Mouse (Mus musculus) heart, embryonic 10.5 days (tissue): ENCODE data around the gene Senp7. TPM values are rescaled to one million over a fixed set of nuclear protein-coding genes. Genes with fewer than 3 reads are reported as not detected.
"Not testable (repeated sequence)": the region's sequence is repeated elsewhere in the genome, so short reads cannot be mapped to it uniquely, and the experiment has no call there.

Experiments used
- DNase-seq: peaks from one replicate; pipeline ENCODE4 v3.0.0-alpha.2; 2017; ENCODE audit warnings: low spot score
- H3K27ac ChIP-seq: fragments of 300-500 bp; sonication (generic); 2 replicates; pipeline ENCODE4 v1.5.1; 2016; ENCODE audit warnings: mild to moderate bottlenecking
- H3K27me3 ChIP-seq: fragments of 300-500 bp; sonication (generic); 2 replicates; pipeline ENCODE4 v1.6.1; 2016; ENCODE audit warnings: mild to moderate bottlenecking; ENCODE audit not compliant: poor library complexity, insufficient read depth, severe bottlenecking
- H3K36me3 ChIP-seq: fragments of 300-500 bp; sonication (generic); 2 replicates; pipeline ENCODE4 v1.6.1; 2016; ENCODE audit warnings: mild to moderate bottlenecking, moderate library complexity
- H3K4me1 ChIP-seq: fragments of 300-500 bp; sonication (generic); 2 replicates; pipeline ENCODE4 v1.6.1; 2016; ENCODE audit warnings: mild to moderate bottlenecking
- H3K4me3 ChIP-seq: fragments of 300-500 bp; sonication (generic); 2 replicates; pipeline ENCODE4 v1.5.1; 2016; ENCODE audit warnings: mild to moderate bottlenecking, moderate library complexity
- H3K9me3 ChIP-seq: fragments of 300-500 bp; sonication (generic); 2 replicates; pipeline ENCODE4 v1.6.1; 2016; ENCODE audit warnings: mild to moderate bottlenecking, moderate library complexity
- WGBS: fragments of 180-500 bp; shearing (Covaris S2); methylation state at CpG from one replicate; pipeline ENCODE4 v1.1.7; 2016; 5-methylcytosine and 5-hydroxymethylcytosine counted together
- polyA plus RNA-seq: library from polyadenylated mRNA; unstranded; fragments of >200 nt; fragmentation: Nextera tagmentation; extraction: Ambion mirVana; gene quantifications from 2 replicates; pipeline ENCODE4 v1.2.1, GENCODE M21; 2016

The Senp7 gene
- polyA plus RNA-seq, 1 experiment from 2014 or later, result 23.3 TPM

DNA sequence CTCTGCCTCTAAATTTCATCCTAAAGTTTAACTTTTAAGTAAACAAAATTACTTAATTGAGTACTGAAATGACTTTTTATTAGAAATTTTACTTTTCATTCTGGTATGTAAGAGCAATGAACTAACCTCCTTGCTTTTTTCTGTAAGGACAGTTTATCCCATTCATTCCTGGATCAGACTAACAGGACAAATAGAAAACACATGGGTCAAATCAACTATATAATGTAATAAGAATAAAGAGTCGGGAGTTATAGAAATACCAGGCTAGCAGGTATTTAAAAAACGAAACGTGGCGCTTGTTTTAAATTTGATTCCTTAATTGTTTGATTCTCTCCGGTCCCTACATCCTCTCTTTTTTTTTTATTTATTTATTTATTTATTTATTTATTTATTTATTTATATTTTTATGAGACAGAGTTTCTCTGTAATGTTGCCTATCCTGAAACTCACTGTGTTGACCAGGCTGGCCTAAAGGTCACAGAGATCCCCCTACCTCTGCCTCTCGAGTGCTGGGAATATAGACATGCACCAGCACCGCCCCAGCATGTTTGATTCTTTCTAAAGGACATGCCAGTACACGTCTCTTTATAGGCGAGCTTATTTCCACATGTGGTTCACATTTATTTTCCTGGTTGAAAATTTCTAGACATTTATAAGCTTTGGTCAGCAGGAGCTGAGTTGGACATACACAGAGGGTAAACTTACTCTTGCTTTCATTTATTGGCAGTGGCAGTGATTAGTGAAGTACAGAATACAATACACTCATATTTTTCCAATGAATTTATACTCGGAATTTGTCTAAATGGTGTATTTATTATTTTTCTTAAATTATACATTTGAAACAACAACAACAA lies 69.4 kb downstream of the Senp7 start:
- no peaks in the 10 kb centered on the region for H3K27me3 ChIP-seq
- no peak overlapping the region for H3K4me3 ChIP-seq
- H3K27ac ChIP-seq, result no peak overlapping the region
- 89% methylated on average over 10 of the region's 10 CpGs for WGBS
- H3K36me3 ChIP-seq, result peaks cover 33% of the 10 kb centered on the region
- H3K9me3 ChIP-seq, result no peaks in the 10 kb centered on the region
- DNase-seq, result no peak
- no peaks in the 10 kb centered on the region for H3K4me1 ChIP-seq

GRCm38 (mm10) chr16:56122517-56122916 lies 74.4 kb downstream of the Senp7 start:
- no peak for DNase-seq
- WGBS, result 83% methylated on average over 5 of the region's 5 CpGs
- no peak overlapping the region for H3K4me3 ChIP-seq
- H3K9me3 ChIP-seq, result no peaks in the 10 kb centered on the region
- H3K27ac ChIP-seq, result no peak overlapping the region
- no peaks in the 10 kb centered on the region for H3K4me1 ChIP-seq
- no peaks in the 10 kb centered on the region for H3K27me3 ChIP-seq
- H3K36me3 ChIP-seq, result peaks cover 28% of the 10 kb centered on the region

GRCm38 (mm10) chr16:56124045-56124444 lies 75.9 kb downstream of the Senp7 start:
- peaks cover 41% of the 10 kb centered on the region for H3K36me3 ChIP-seq
- H3K27ac ChIP-seq, result no peak overlapping the region
- no peak for DNase-seq
- H3K9me3 ChIP-seq, result no peaks in the 10 kb centered on the region
- H3K4me1 ChIP-seq, result no peaks in the 10 kb centered on the region
- no peaks in the 10 kb centered on the region for H3K27me3 ChIP-seq
- 85% methylated on average over 3 of the region's 3 CpGs for WGBS
- H3K4me3 ChIP-seq, result no peak overlapping the region

- Histone ChIP-seq H3K4me3 (no peak overlapping the region), H3K27ac (no peak overlapping the region), H3K9me3 (no peaks in the 10 kb centered on the region), H3K4me1 (no peaks in the 10 kb centered on the region), H3K27me3 (no peaks in the 10 kb centered on the region), H3K36me3 (peaks cover 22% of the 10 kb centered on the region)
- DNase-seq, result no peak
- 48% methylated on average over 3 of the region's 3 CpGs for WGBS
Observed at GRCm38 (mm10) chr16:56131666-56132065, 83.5 kb downstream of the Senp7 start.

- H3K27ac ChIP-seq, result no peak overlapping the region
- H3K27me3 ChIP-seq, result no peaks in the 10 kb centered on the region
- DNase-seq, result no peak
- H3K9me3 ChIP-seq, result no peaks in the 10 kb centered on the region
- no peak overlapping the region for H3K4me3 ChIP-seq
- H3K4me1 ChIP-seq, result no peaks in the 10 kb centered on the region
- 43% methylated on average over 4 of the region's 4 CpGs for WGBS
- H3K36me3 ChIP-seq, result peaks cover 8% of the 10 kb centered on the region
Observed at GRCm38 (mm10) chr16:56134149-56134548, 86.0 kb downstream of the Senp7 start.

- not testable (repeated sequence) for H3K27me3 ChIP-seq, H3K4me1 ChIP-seq, H3K4me3 ChIP-seq, H3K27ac ChIP-seq, DNase-seq, H3K9me3 ChIP-seq, H3K36me3 ChIP-seq
- 94% methylated on average over 5 of the region's 5 CpGs for WGBS
Observed at GRCm38 (mm10) chr16:56137672-56138071, 89.5 kb downstream of the Senp7 start.

- Histone ChIP-seq H3K4me1 (no peaks in the 10 kb centered on the region), H3K4me3 (no peak overlapping the region), H3K27me3 (no peaks in the 10 kb centered on the region), H3K36me3 (peaks cover 8% of the 10 kb centered on the region), H3K9me3 (no peaks in the 10 kb centered on the region), H3K27ac (no peak overlapping the region)
- WGBS, result 78% methylated on average over 3 of the region's 3 CpGs
- DNase-seq, result no peak
Observed at GRCm38 (mm10) chr16:56139921-56140320, 91.8 kb downstream of the Senp7 start.

DNA sequence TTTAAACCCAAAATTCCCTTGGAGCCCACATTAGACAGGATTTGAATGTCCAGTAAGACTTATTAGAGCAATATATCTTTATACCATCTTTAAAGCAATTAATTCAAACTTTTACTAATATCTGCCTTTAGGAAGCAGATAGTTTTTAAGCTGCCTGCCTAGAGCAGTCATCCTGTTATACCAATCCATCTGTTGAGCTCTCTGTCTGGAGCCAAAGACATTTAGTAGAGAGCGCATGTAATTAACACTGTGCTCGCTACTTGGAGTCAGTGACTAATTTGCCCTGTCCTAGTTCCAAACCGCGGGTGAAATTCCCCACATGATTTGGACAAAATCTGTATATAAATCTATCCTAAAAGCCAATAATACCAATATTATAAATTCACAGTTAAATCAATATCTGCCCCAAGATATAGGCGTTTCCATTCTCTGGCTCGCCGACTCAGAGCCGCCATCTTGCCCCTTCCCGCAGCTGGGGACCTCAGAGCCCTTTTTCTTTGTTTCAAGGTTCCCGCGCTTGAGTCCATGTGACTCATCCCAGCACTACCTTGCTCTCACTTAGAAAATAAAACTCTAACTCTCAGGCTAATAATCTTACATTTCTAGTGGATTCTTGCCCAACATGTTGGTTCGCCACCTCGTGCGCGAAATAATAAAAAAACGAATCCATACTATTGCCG lies 96.9 kb downstream of the Senp7 start:
- Histone ChIP-seq H3K27ac (no peak overlapping the region), H3K9me3 (no peaks in the 10 kb centered on the region), H3K27me3 (no peaks in the 10 kb centered on the region), H3K4me1 (no peaks in the 10 kb centered on the region), H3K4me3 (no peak overlapping the region), H3K36me3 (no peaks in the 10 kb centered on the region)
- DNase-seq, result no peak
- WGBS, result 94% methylated on average over 17 of the region's 17 CpGs

GRCm38 (mm10) chr16:56147679-56148078 lies 99.5 kb downstream of the Senp7 start:
- no peak for DNase-seq
- no peaks in the 10 kb centered on the region for H3K27me3 ChIP-seq
- H3K36me3 ChIP-seq, result no peaks in the 10 kb centered on the region
- 40% methylated on average over 2 of the region's 2 CpGs for WGBS
- H3K4me1 ChIP-seq, result no peaks in the 10 kb centered on the region
- no peak overlapping the region for H3K27ac ChIP-seq
- H3K9me3 ChIP-seq, result no peaks in the 10 kb centered on the region
- H3K4me3 ChIP-seq, result no peak overlapping the region

DNA sequence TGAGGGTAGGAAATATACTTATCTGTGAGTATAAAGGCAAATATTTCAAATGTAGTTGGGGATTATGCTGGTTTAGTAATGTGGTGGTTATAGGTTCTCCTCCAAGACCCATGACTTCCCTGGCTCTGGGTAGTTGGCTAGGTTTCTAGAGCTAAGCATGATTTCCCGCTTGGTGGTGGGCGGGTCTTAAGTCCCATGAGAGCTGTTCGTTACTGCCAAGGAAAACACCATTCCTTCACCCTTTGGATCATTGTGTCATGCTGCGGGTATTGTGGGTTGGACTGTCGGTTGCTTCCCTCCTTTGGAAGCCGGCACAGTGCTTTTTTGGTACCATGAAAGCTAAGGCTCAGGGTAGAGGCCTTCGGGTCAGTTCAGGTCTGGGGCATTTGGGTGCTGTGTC lies 115.3 kb downstream of the Senp7 start:
- no peak for DNase-seq
- peaks cover 7% of the 10 kb centered on the region; the same call in 1 of the 2 replicates for H3K36me3 ChIP-seq
- H3K27me3 ChIP-seq, result no peaks in the 10 kb centered on the region
- H3K4me3 ChIP-seq, result no peak overlapping the region
- H3K27ac ChIP-seq, result no peak overlapping the region
- no peaks in the 10 kb centered on the region for H3K4me1 ChIP-seq
- WGBS, result 84% methylated on average over 7 of the region's 7 CpGs
- no peaks in the 10 kb centered on the region for H3K9me3 ChIP-seq

- DNase-seq, result no peak
- Histone ChIP-seq H3K36me3 (peaks cover 15% of the 10 kb centered on the region; the same call in 1 of the 2 replicates), H3K4me3 (no peak overlapping the region), H3K9me3 (no peaks in the 10 kb centered on the region), H3K27me3 (no peaks in the 10 kb centered on the region), H3K27ac (no peak overlapping the region), H3K4me1 (no peaks in the 10 kb centered on the region)
Observed at GRCm38 (mm10) chr16:56170247-56170646, 122.1 kb downstream of the Senp7 start.

- peaks cover 23% of the 10 kb centered on the region; the same call in 1 of the 2 replicates for H3K36me3 ChIP-seq
- H3K4me3 ChIP-seq, result no peak overlapping the region
- DNase-seq, result no peak
- H3K4me1 ChIP-seq, result no peaks in the 10 kb centered on the region
- no peak overlapping the region for H3K27ac ChIP-seq
- H3K9me3 ChIP-seq, result no peaks in the 10 kb centered on the region
- 71% methylated on average over 8 of the region's 8 CpGs for WGBS
- H3K27me3 ChIP-seq, result no peaks in the 10 kb centered on the region
Observed at GRCm38 (mm10) chr16:56175867-56176581, 127.9 kb downstream of the Senp7 start.

DNA sequence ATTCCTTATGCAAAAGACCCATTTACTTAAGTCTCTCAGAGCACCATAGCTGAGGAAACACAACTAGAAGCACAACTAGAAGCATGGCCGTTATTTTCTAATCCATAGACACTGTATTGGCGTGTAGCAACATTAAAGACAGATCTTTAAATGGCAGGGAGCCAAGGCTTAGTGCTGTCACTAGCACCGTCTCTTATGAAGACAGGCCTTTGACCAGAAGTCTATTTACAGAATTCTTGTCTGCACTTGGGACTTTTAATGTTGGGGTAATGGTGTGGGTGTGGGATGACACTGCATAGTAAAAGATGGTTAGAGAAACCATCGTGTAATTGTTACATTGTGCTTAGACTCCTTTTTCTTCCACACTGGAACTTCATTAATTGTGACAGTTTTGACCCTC lies 138.7 kb downstream of the Senp7 start:
- H3K4me1 ChIP-seq, result no peaks in the 10 kb centered on the region
- H3K4me3 ChIP-seq, result no peak overlapping the region
- H3K27me3 ChIP-seq, result no peaks in the 10 kb centered on the region
- no peak overlapping the region for H3K27ac ChIP-seq
- DNase-seq, result no peak
- 85% methylated on average over 4 of the region's 4 CpGs for WGBS
- H3K9me3 ChIP-seq, result no peaks in the 10 kb centered on the region
- H3K36me3 ChIP-seq, result peaks cover 32% of the 10 kb centered on the region
